Mouse (Mus musculus) embryonic facial prominence, embryonic 14.5 days (tissue): ENCODE data around the gene Ergic1. TPM values are rescaled to one million over a fixed set of nuclear protein-coding genes. Genes with fewer than 3 reads are reported as not detected.

Source experiments
- ATAC-seq: fragments of 200-750 bp; cut with Nextera tagmentation; 2 replicates; pipeline ENCODE4 v1.8.0; 2017; ENCODE audit warnings: low read depth, moderate number of reproducible peaks, moderate TSS enrichment
- DNase-seq: peaks from one replicate; pipeline ENCODE4 v3.0.0-alpha.2; 2015; ENCODE audit warnings: low spot score
- H3K27ac ChIP-seq: fragments of 300-500 bp; sonication (generic); replicated peaks from 2 replicates; pipeline ENCODE4 v1.5.1; 2014; ENCODE audit warnings: low read depth, mild to moderate bottlenecking, low read length, moderate library complexity
- H3K27me3 ChIP-seq: fragments of 300-500 bp; sonication (generic); replicated peaks from 2 replicates; pipeline ENCODE4 v1.6.1; 2014; ENCODE audit warnings: low read length; ENCODE audit not compliant: control insufficient read depth, insufficient read depth
- H3K36me3 ChIP-seq: fragments of 300-500 bp; sonication (generic); 2 replicates; pipeline ENCODE4 v1.6.1; 2014; ENCODE audit warnings: low read length, mixed read lengths; ENCODE audit not compliant: control insufficient read depth, insufficient read depth
- H3K4me1 ChIP-seq: fragments of 300-500 bp; sonication (generic); 2 replicates; pipeline ENCODE4 v1.6.1; 2014; ENCODE audit warnings: antibody characterized with exemption, low read length; ENCODE audit not compliant: control insufficient read depth, insufficient read depth
- H3K4me2 ChIP-seq: fragments of 300-500 bp; sonication (generic); 2 replicates; pipeline ENCODE4 v1.6.1; 2014; ENCODE audit warnings: low read depth, mild to moderate bottlenecking, low read length, moderate library complexity, mixed read lengths
- H3K4me3 ChIP-seq: fragments of 300-500 bp; sonication (generic); 2 replicates; pipeline ENCODE4 v1.5.1; 2014; ENCODE audit warnings: low read depth, mild to moderate bottlenecking, low read length
- H3K9ac ChIP-seq: fragments of 300-500 bp; sonication (generic); 2 replicates; pipeline ENCODE4 v1.6.1; 2014; ENCODE audit warnings: low read depth, mild to moderate bottlenecking, low read length, moderate library complexity, mixed read lengths
- H3K9me3 ChIP-seq: fragments of 300-500 bp; sonication (generic); 2 replicates; pipeline ENCODE4 v1.6.1; 2016; ENCODE audit warnings: low read length; ENCODE audit not compliant: control insufficient read depth
- WGBS: fragments of 180-500 bp; shearing (Covaris S2); extraction: QIAGEN DNeasy Blood & Tissue Kit; methylation state at CpG from one replicate; pipeline ENCODE4 v1.1.7; 2014; 5-methylcytosine and 5-hydroxymethylcytosine counted together
- polyA plus RNA-seq: library from polyadenylated mRNA; unstranded; fragments of >200 nt; fragmentation: Nextera tagmentation; extraction: Ambion mirVana; gene quantifications from 2 replicates; pipeline ENCODE4 v1.2.1, GENCODE M21; 2014

Ergic1 gene
- polyA plus RNA-seq, 1 experiment from 2014 or later: 149 TPM

- Histone ChIP-seq H3K4me3 (no peak overlapping the region), H3K27ac (no peak overlapping the region), H3K36me3 (peaks cover 58% of the 10 kb centered on the region), H3K9ac (no peak overlapping the region), H3K27me3 (no peaks in the 10 kb centered on the region), H3K4me2 (no peak overlapping the region), H3K9me3 (peaks cover 10% of the 10 kb centered on the region; the same call in 1 of the 2 replicates), H3K4me1 (peaks cover 8% of the 10 kb centered on the region; the same call in 1 of the 2 replicates)
- ATAC-seq (no peak), DNase-seq (no peak)
- 74% methylated on average over 8 of the region's 8 CpGs for WGBS
Observed at GRCm38 (mm10) chr17:26567142-26567817, 6.0 kb downstream of the Ergic1 start.

- no peak for ATAC-seq
- H3K4me3 ChIP-seq: no peak overlapping the region
- H3K36me3 ChIP-seq: peaks cover 58% of the 10 kb centered on the region
Observed at GRCm38 (mm10) chr17:26567818-26568173, 6.5 kb downstream of the Ergic1 start.

DNA sequence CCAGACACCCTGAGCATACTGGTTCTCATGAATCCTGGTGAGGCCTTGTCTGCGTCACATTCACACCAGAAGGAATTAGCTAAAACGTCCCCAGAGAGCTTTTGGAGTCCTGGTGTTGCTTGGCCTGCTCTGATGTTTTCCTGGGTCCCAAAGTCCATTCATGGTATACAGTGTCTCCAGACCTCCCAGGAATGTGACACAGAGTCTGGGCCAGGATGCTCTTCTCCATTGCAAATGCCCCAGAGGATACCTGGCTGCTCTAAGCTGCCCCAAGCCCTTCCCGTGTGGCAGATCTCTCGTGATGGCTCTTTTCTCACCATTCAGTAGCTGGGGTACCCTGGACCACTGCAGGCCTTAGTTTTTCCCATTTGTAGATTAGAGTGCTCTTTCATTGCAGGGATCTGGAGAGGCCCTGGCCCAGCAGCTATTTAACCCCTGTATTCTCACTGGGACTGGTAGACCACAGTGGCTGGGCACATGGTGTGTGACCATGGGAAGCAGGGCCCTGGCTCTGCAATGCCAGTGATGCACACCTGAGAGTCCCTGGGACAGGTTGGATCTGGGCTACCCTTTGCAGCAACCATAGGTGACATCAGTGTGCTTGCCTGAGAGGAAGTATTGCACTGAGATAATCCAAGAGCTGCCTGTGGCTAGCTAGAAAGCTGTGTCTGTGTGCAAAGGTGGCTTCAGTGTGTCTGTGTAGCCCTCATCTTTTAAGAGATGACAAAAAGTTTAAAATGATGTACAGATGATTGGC is 8.5 kb downstream of the Ergic1 start:
- 90% methylated on average over 4 of the region's 4 CpGs for WGBS
- H3K4me1 ChIP-seq: no peaks in the 10 kb centered on the region
- no peaks in the 10 kb centered on the region for H3K27me3 ChIP-seq
- peaks cover 43% of the 10 kb centered on the region for H3K36me3 ChIP-seq
- H3K9ac ChIP-seq: no peak overlapping the region
- no peak overlapping the region for H3K4me3 ChIP-seq
- peaks cover 10% of the 10 kb centered on the region; the same call in 1 of the 2 replicates for H3K9me3 ChIP-seq
- no peak for DNase-seq
- ATAC-seq: no peak
- H3K4me2 ChIP-seq: no peak overlapping the region
- H3K27ac ChIP-seq: no peak overlapping the region

More at GRCm38 (mm10) chr17:26567818-26568173, 6.5 kb downstream of the Ergic1 start:
- Histone ChIP-seq H3K4me2 (no peak overlapping the region), H3K27ac (no peak overlapping the region), H3K4me1 (0 out of 2 replicates have a peak, but pooled peaks cover 3% of the 10 kb centered on the region), H3K9ac (no peak overlapping the region), H3K9me3 (peaks cover 10% of the 10 kb centered on the region; the same call in 1 of the 2 replicates), H3K27me3 (no peaks in the 10 kb centered on the region)
- DNase-seq: no peak
- WGBS: 97% methylated on average over 4 of the region's 4 CpGs

GRCm38 (mm10) chr17:26570651-26571118 is 9.4 kb downstream of the Ergic1 start:
- Histone ChIP-seq H3K9me3 (peaks cover 10% of the 10 kb centered on the region; the same call in 1 of the 2 replicates), H3K4me2 (no peak overlapping the region), H3K36me3 (peaks cover 38% of the 10 kb centered on the region), H3K4me1 (no peaks in the 10 kb centered on the region), H3K4me3 (no peak overlapping the region), H3K27me3 (no peaks in the 10 kb centered on the region), H3K27ac (no peak overlapping the region), H3K9ac (no peak overlapping the region)
- ATAC-seq: no peak
- DNase-seq: no peak
- WGBS: 83% methylated on average over 11 of the region's 11 CpGs

GRCm38 (mm10) chr17:26571377-26571776 is 10.1 kb downstream of the Ergic1 start:
- H3K4me3 ChIP-seq: no peak overlapping the region
- no peak overlapping the region for H3K4me2 ChIP-seq
- no peak overlapping the region for H3K27ac ChIP-seq
- H3K9ac ChIP-seq: no peak overlapping the region
- ATAC-seq (no peak), DNase-seq (no peak)
- peaks cover 5% of the 10 kb centered on the region; the same call in 1 of the 2 replicates for H3K9me3 ChIP-seq
- WGBS: 83% methylated on average over 3 of the region's 3 CpGs
- H3K27me3 ChIP-seq: no peaks in the 10 kb centered on the region
- H3K36me3 ChIP-seq: peaks cover 37% of the 10 kb centered on the region
- no peaks in the 10 kb centered on the region for H3K4me1 ChIP-seq

DNA sequence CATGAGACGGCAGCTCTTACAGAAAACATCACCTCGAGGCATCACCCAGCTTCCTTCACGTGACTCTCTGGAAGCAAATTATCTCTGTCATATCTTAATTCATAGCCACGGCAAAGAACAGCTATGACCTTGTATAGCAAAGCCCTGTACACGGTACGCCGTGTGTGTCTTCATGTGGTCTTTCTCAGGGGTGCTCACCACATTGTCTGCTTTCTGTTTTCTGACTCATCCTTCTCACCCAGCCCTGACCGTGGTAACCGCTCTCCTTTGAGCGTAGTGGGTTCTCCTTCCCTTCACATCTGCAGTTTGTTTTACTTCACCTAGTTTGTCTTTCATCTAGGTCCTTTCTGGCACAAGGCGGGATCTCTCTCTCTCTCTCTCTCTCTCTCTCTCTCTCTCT is 11.0 kb downstream of the Ergic1 start:
- Histone ChIP-seq H3K4me3 (no peak overlapping the region), H3K36me3 (peaks cover 36% of the 10 kb centered on the region), H3K9ac (no peak overlapping the region), H3K9me3 (peaks cover 5% of the 10 kb centered on the region; the same call in 1 of the 2 replicates), H3K4me2 (no peak overlapping the region), H3K27ac (no peak overlapping the region), H3K27me3 (no peaks in the 10 kb centered on the region), H3K4me1 (peaks cover 4% of the 10 kb centered on the region; the same call in 1 of the 2 replicates)
- ATAC-seq: no peak
- 88% methylated on average over 11 of the region's 11 CpGs for WGBS
- DNase-seq: no peak

DNA sequence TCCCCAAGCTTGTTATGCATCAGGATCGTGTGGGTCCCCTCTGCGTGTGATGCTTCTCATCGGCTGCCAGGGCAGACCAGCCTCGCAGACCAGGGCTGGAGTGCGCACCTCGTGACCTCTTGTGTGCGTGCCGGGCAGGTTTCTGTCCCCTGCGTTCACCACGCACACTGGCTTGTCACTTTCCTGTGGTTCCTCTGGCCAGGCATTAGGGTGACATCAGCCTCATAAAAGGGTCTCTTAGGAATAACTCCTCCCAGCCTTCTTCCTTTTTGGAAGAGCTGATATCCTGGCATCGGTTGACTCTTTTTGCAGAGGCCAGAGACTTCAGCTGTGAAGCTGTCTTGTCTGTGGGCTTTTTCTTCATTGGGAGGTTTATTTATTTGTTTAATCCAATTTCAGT is 12.8 kb downstream of the Ergic1 start:
- no peak for ATAC-seq
- no peak overlapping the region for H3K4me2 ChIP-seq
- DNase-seq: no peak
- WGBS: 86% methylated on average over 11 of the region's 11 CpGs
- H3K4me3 ChIP-seq: no peak overlapping the region
- H3K4me1 ChIP-seq: peaks cover 4% of the 10 kb centered on the region; the same call in 1 of the 2 replicates
- no peaks in the 10 kb centered on the region for H3K27me3 ChIP-seq
- no peak overlapping the region for H3K27ac ChIP-seq
- no peaks in the 10 kb centered on the region for H3K9me3 ChIP-seq
- peaks cover 22% of the 10 kb centered on the region for H3K36me3 ChIP-seq
- no peak overlapping the region for H3K9ac ChIP-seq

- DNase-seq (no peak), ATAC-seq (no peak)
- Histone ChIP-seq H3K27me3 (no peaks in the 10 kb centered on the region), H3K4me1 (peaks cover 4% of the 10 kb centered on the region; the same call in 1 of the 2 replicates), H3K9ac (no peak overlapping the region), H3K4me3 (no peak overlapping the region), H3K4me2 (no peak overlapping the region), H3K36me3 (peaks cover 22% of the 10 kb centered on the region), H3K27ac (no peak overlapping the region), H3K9me3 (no peaks in the 10 kb centered on the region)
- 87% methylated on average over 5 of the region's 5 CpGs for WGBS
Observed at GRCm38 (mm10) chr17:26574701-26575100, 13.4 kb downstream of the Ergic1 start.
